Mouse (Mus musculus) heart, postnatal 36 days (tissue): ENCODE measurements around the gene Usp54. TPM values are rescaled to one million over a fixed set of nuclear protein-coding genes. Genes with fewer than 3 reads are reported as not detected.

ENCODE experiments used
- DNase-seq, 2 experiments: peaks; one replicate each; pipeline ENCODE4 v3.0.0; 2021 to 2022
- intact Hi-C: fragments of 180-260 bp; cut with DNase I; formaldehyde crosslinking; loops from one replicate; pipeline ENCODE4 v1.15.1; 2025
- total RNA-seq, 2 experiments: library from RNA; stranded (reverse); gene quantifications; 2 replicates each; pipeline ENCODE4 v1.2.3; 2021

Gene Usp54
- 10 to 100 TPM; 20.9 to 21.1 TPM for total RNA-seq

DNA sequence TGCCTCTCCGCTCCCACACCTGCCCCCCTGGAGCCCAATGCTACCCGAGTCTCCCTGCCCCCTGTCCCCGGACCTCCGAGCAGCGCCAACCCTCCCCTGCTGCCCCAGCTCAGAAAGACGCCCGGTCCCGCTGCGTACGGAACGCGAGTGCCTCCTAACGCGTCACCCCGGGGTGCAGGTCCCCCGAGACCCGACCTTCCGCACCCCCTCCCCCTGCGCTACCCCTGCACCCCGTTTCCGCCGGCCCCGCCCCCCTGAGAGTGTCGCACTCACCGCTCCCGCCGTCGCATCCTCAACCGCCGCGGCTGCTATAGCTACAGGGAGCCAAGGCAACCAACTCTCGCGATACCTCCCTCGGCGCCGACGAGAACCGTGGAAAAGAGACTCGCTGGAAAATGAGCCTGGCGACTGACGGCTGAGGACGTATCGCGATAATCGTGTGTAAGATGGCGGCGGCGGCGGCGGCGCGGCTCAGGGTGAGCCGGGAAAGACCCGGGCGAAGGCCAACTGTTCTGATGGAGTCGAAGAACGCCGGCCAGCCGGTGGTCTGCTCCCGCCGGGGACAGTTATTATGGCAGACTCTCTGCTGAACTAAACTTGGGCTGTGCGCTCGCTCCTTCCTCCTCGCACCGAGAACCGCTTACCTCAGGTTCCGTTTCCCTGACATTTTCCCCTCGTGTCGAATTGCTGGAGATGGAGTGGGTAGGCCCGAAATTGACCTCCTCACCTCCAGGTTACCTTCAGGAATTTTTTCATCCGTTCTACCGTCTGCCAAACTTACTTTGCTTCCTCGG, at the start of gene Usp54:
Gene Usp54 (minus strand): TSS at position 420 of the 794 bp plus-strand sequence.
- peak; percentile 96 to 97 for DNase-seq
- intact Hi-C loops = loop anchor here (2.0 to 5.0 kb wide), 2 partner anchors 20 to 51 kb away; partner anchors contain the start of gene Fut11

DNA sequence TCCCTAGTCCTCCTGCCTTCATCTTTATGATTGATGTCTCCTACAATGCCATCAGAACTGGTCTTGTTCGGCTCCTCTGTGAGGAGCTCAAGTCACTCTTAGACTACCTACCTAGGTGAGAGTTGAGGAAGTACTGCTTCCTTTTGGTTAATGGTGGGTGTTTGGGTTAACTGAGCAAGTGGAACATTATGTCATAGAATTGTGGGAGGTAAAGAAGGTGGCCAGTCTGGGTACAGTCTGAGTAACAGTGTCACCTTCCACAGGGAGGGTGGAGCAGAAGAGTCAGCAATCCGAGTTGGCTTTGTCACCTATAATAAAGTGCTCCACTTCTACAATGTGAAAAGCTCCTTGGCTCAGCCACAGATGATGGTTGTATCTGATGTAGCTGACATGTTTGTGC, 48.1 kb upstream of the Usp54 start:
- intact Hi-C loops = no loop called here
- DNase-seq = no peak

DNA sequence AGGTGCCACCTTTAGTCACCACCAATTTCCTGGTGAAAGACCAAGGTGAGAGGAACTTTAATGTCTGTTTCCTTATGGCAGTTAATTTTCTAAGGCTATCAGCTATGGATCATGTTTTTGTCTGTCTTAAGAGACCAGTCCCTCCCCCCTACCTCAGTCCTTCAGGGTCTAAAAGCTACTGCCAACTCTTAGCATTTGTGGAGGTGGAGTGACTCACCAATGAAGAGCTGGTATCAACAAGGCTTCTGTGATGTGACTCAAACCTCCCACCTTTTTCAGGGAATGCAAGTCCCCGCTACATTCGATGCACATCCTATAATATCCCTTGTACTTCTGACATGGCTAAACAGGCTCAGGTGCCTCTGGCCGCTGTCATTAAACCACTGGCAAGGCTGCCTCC, 45.7 kb upstream of the Usp54 start:
- intact Hi-C loops = no loop called here

DNA sequence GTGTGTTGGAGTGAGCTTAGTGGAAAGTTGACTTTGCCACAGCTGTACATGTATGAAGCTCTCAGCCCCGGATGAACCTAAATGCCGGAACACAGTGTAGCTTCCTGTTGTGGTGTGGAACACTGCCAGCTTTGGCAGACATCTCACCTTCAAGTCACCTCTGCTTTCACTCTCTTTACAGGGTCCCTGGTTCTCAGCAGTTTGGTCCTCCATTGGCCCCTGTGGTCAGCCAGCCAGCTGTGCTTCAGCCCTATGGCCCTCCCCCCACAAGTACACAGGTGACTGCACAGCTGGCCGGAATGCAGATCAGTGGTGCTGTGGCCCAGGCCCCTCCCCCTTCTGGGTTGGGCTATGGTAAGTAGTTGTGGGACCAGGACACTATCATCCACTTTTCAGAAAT, 41.6 kb upstream of the Usp54 start:
- intact Hi-C loops = no loop called here

More for the DNA sequence above, 45.7 kb upstream of the Usp54 start:
- DNase-seq = no peak

DNA sequence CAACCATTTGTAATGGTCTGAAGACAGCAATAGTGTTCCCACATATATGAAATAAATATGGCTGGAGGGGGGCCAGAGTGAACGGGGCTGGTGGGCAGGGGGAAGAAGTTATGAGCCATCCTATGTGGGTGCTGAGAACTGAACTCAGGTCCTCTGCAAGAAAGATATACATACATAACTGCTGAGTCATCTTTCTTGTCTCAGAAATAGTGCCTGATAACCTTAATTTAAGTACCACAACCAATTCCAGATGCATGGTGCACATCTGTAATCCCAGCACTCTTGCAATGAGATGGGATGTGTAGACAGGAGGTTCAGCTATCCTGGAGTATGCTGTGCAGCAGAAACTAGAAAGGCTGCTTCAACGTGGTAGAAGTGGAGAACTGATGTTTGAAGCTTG, 40.9 kb upstream of the Usp54 start:
- intact Hi-C loops = no loop called here

More for the DNA sequence above, 41.6 kb upstream of the Usp54 start:
- no peak for DNase-seq

DNA sequence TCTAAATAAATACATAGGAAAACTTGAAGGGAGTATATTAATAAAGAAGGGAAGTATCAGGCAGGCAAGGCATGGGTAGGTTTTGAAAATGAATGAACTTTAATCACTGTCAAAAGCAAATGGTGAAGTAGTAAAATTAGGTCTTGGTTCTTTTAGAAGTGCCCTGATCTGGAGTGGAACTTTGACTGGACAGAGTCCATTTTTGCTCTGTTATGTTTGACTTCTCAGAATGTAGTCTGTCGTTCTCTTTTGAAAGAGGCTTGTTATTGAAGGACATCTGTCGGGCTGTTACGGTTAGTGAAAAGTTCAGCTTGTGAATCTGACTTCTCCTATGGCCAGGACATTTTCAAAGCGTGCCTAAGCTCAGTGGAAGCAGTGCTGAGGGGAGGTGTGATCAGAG, 37.0 kb upstream of the Usp54 start:
- intact Hi-C loops = loop anchor here (10.0 kb wide), 1 partner anchor 203 kb away; no protein-coding TSS in a partner anchor

More for the DNA sequence above, 40.9 kb upstream of the Usp54 start:
- DNase-seq = no peak

DNA sequence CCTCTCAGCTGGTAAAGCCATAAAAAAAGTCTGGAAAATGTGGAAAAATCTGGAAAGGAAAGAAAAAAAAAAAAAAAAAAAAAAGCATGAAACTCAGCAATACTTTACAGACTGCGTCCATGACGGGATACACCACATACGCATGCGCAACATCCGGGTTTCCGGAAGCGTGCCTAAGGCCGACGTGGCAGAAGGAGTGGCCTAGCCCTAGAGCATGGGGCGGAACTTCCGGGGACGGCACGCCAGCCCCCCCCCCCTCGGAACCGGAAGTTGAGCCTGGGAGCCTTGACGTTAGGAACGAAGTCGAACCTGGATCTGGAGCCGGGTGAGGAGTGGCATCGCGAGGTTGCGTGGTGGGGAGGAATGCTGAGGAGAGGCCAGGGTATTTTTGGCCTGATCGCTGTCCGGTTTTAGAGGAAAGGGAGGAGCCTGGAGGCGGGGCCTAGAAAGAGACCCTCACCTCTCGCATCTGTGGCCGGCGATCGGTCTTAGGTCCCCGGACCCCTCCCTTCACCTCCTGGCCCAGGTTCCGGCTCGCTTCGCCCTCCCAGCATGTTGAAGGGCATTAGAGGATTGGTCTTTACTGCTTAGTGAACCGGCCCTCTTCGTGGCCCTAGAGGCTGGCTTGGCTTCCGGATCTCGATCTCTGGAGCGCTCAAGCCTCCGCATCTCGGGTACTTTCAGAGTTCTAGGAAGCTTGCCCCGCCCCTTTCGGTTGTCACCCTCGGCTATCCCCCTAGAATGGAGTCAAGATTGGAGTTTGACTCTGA, 33.4 kb upstream of the Usp54 start, which contains the start of gene Sec24c:
Gene Sec24c (plus strand): TSS at position 245 of the 770 bp plus-strand sequence.
- DNase-seq = peak; percentile 98 to 99
- intact Hi-C loops = loop anchor here (2.0 to 10.0 kb wide), 2 partner anchors 19 to 199 kb away; no protein-coding TSS in a partner anchor

More for the DNA sequence above, 37.0 kb upstream of the Usp54 start:
- DNase-seq = no peak

DNA sequence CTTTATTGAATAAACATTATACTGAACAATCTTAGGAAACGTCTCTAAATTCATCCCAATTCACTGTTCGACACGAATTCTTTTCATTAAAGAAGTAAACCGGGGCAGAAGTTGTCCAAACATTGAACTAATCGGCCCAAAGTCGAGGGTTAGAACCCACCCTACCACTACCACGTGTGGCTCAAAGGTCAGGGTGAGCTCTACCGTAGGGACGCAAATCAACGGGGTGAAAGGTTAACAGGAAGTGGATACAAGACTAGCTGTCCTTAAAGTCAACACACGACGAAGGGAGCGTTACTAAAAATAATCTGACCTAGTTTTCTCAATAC, 32.8 kb upstream of the Usp54 start:
- DNase-seq = peak; percentile 53 to 64
- intact Hi-C loops = loop anchor here (2.0 to 10.0 kb wide), 2 partner anchors 19 to 199 kb away; no protein-coding TSS in a partner anchor

DNA sequence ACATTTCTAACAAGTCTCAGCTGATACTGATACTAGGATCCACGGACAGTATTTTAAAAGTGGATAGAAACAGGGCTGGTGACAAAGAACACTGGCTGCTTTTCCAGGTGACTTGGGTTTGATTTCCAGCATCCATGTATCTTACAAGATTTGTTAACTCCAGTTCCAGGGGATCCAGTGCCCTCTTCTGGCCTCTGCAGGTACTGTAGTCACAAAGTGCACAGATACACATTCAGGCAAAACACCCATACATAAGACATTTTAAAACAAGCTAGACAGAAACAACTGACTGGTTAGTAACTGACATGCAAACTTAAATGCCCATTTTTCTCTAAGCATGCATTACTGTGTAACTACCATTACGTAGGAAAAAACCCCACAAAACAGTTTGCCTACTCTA, 32.1 kb upstream of the Usp54 start:
- DNase-seq = no peak
- intact Hi-C loops = loop anchor here (10.0 kb wide), 1 partner anchor 198 kb away; no protein-coding TSS in a partner anchor

DNA sequence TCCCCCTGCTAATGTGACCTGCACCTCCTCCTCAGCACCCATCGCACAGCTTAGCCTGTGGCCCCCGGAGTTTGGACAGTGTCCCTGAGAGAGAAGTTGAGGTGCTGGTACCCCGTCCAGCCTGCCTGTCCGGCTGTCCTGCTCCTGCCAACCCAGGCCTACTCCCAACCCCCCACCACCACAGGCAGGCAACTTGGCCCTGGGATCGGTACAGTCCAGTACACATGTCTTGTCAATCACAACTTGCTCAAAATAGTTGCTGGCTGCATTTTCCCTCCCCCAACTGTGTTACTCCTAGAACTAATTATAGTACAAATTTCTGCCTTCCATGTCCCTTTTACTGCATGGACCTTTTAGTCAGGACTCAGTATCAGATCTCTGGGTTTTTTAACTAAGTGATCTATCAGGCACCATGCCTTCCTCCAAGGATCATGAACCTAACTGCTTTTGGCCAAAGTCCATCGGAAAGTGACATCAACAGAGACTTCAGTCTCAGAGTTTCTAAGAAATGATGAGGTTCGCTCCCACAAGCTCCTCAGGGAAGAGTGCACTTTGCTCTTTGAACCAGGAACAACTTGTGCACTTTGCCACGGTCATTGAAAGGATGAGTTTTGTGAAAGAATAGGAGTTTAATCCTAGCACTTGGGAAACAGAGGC, 27.4 kb upstream of the Usp54 start, which contains the start of gene Synpo2l:
Gene Synpo2l (minus strand): TSS at position 201 of the 657 bp plus-strand sequence.
- intact Hi-C loops = no loop called here
- DNase-seq = peak in 1 of 2 experiments; percentile 40

DNA sequence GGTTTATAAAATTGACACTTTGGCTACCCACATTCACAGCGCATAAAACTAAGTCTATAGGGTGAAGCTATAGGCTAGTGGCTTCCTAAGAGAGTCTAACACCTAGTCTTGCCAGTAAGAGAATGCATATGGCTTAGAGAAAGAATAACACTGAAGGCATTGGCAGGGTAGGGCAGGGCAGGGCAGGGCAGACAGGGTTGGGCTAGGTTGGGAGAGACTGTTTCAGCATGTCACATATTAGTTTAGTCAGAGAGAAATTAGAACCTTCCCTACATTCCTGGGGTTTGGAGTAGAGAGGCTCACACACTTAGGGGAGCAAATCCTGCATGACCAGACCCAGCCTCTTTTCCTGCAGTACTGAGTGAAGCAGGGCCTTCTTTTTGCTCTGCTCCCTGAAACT, 26.6 kb upstream of the Usp54 start:
- intact Hi-C loops = no loop called here
- no peak for DNase-seq

DNA sequence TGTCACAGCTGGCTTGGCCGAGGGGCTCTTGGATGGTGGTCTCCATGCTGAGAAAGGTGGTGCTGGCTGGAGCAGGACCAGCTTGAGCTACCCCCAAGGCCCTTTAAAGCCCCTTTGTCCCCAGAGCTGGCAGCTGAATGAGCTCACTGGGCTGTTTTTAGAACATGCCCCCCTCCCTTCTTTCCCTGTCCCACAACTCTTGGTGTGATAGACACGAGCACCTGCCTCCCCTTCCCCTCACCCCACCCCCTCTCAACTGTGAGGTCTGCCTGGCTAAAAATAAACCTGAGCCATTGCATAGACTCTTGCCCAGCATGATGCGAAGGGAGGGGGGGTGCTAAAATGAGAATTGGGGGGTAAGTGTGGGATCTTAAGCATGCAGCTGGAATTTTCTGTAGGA, 23.6 kb upstream of the Usp54 start:
- intact Hi-C loops = loop anchor here (5.0 kb wide), 1 partner anchor 272 kb away; the partner anchor contains the start of gene Mrps16
- DNase-seq = no peak

DNA sequence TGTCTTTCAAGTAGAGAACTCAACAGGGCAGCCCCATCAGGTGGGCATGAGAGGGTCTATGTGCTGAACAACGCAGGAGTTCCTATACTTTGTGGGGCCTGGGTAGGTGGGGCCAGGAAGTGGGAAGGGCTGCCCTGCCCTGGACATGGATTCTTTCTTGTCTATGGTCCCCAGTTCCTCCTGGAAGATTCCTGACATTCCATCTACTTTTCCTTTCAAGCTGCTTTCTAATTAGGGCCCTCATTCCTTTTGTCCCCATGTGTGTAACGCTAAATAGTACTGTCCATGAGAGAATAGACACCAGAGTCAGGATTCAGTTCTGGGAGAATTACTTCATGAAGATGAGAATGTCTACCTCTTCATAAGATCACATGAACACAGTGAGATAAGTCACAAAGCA, 22.7 kb upstream of the Usp54 start:
- intact Hi-C loops = loop anchor here (5.0 kb wide), 1 partner anchor 271 kb away; the partner anchor contains the start of gene Mrps16
- no peak for DNase-seq

DNA sequence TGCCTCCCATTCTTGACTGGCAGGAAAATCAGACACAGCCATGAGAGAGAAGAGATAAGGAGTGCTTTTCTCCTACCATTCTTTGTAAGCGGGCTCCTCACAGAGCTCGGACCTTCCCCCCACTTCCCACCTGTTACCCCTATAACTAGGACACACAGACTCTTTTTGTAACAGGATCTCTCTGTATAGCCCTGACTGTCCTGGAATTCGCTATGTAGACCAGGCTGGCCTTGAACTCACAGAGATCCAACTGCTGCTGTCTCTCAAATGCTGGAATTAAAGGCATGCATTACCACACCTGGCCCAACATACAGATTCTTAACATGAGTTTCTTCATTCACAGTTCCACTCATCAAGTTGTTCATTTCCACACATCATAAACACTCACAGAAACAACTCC, 21.9 kb upstream of the Usp54 start:
- intact Hi-C loops = loop anchor here (5.0 kb wide), 1 partner anchor 270 kb away; the partner anchor contains the start of gene Mrps16
- no peak for DNase-seq

DNA sequence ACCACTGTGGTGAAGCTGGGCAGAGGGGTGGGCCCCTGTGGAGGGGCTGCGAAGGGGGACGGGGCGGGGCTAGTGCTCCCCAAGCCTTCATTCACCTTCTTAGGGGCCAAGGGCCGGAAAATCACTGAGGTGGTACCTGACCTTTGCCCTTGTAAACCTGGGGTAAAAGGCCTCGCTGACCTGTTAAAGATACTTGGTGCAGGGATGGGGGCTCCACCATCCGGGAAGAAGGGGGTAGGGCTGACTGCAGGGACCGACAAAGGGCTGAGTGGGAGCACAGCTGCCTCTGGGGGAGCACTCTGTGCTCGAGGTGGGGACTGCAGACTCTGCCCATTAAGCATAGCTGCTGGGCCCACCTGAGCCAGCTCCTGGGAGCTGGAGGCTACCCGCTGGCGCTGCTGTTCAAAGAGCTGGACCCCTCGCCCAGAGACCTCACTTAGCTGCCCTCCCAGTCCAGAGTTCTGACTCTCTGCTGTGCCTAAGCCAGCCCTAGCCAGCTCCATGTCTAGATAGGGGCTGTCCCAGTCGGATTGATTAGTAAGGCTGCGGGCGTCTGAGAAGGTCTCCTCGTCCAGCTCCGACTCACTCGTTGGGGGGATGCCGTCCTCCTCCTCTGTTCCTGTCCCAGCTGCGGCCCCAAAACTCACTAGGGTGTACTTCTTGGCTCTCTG, 20.9 kb upstream of the Usp54 start:
- no peak for DNase-seq
- intact Hi-C loops = loop anchor here (2.0 to 5.0 kb wide), 2 partner anchors 21 to 269 kb away; partner anchors contain the start of genes Mrps16 and Usp54

DNA sequence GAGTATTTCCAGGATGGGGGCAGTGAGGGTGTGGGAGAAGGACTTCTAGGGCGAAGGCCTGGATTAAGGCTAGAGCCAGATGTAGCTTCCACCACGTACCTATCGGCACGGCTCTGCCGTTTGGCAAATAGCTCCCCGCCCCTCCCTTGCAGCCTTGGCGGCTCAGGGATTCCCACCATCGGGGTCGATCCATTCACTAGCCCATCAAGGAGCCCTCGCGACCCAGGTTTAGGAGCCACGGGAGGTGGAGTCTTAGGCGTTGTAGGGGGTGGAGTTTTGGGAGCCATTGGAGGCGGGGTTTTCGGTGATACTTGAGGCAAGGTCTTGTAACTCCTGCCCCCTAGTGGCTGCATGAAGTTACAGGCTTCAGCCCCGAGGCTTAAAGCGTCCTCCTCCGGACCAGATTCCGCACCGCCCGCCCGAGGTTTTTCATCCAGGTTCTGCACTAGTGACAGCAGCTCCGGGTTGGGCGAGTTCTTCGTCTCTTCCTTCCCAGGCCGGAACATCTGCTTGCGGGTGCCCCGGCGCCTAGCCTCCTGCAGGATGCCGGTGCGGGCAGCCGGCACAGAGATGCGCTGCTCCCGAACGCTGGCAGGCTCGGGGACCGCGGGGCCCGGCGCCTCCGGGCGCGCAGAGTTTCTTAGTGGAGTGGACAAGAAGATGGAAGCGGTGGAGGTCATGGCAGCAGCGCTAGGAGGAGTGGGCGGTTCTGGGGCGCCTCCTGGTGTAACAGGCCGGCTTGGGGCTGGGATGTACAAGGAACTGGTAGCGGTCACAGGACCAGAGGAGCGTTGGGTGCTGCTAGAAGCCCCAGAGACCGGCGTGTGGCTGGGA, 20.2 kb upstream of the Usp54 start:
- intact Hi-C loops = loop anchor here (2.0 to 5.0 kb wide), 2 partner anchors 20 to 269 kb away; partner anchors contain the start of genes Mrps16 and Usp54

DNA sequence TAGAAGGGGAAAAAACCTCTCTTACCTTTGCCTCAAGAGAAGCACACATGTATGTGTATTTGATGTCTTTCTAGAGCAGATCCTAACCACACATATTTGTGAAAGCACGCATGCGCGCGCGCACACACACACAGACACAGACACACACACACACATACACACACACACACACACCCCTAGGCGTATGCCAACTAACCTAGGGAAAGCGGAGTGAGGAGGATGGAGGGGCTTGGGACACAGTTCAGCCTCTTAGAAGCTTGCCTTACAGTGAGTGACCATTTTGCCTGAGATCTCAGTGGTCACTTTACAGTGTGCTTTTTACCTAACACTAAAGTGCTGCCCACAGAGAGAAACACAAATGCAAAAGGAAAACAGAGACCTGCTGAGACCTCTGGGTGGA, 18.8 kb upstream of the Usp54 start:
- intact Hi-C loops = loop anchor here (2.0 to 5.0 kb wide), 2 partner anchors 19 to 267 kb away; partner anchors contain the start of genes Mrps16 and Usp54
- DNase-seq = no peak

More for the DNA sequence above, 20.2 kb upstream of the Usp54 start:
- peak; percentile 89 to 93 for DNase-seq

DNA sequence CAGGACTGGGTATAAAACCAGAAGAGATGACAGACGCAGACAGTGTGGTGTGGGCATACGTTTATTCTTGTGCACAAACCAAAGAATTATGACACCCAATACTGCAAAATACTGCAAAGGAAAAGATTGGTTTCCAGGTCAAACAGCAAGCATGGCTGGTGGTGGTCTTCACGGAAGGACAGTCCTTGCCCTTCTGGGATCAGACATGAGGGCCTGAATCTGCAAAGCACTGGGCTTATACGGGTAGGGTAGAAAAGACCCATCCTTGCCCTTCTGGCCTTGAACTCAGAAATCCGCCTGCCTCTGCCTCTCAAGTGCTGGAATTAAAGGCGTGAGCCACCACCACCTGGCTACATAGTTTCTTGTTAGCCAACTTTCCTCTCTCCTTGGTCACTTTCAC, 18.0 kb upstream of the Usp54 start:
- no peak for DNase-seq
- intact Hi-C loops = loop anchor here (1.0 kb wide), 1 partner anchor 83 kb away; no protein-coding TSS in a partner anchor

DNA sequence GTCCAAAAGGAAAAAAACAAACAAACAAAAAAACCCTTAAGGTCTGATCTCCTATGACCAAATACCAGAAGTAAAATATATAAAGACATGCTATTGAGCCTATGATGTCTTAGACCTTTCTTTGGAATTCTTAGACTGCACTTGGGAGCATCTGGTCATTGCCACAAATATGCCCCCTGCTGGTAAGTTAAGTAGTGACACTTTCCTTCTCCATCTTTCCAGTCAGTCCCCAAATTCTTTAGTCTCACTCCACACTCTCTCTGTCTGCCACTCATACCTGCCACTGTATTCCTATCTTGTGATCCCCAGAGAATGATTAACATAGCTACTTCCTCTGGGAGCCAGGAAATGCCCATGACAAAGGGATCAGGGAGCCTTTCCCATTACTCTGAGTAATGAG, 17.5 kb upstream of the Usp54 start:
- intact Hi-C loops = loop anchor here (1.0 kb wide), 1 partner anchor 82 kb away; no protein-coding TSS in a partner anchor
- no peak for DNase-seq
